Mouse (Mus musculus) liver, embryonic 14.5 days (tissue): ENCODE measurements at regions not wholly inside any gene's neighbourhood (a gene's known extent, or its start where the extent isn't known, plus 50 kb on each side); places are given as distances from the start of the nearest gene placed in this dataset.

Experiments used
- ATAC-seq: fragments of 200-750 bp; cut with Nextera tagmentation; 2 replicates; pipeline ENCODE4 v1.8.0; 2017; ENCODE audit warnings: moderate number of reproducible peaks, mild to moderate bottlenecking, moderate library complexity; ENCODE audit not compliant: insufficient read depth
- DNase-seq, 3 experiments: peaks; one replicate each; pipeline ENCODE4 v3.0.0-alpha.2; 2012 to 2013; ENCODE audit warnings: low read depth in 3 of 3, low spot score in 3 of 3
- H3K27ac ChIP-seq: fragments of 300-500 bp; sonication (generic); 2 replicates; pipeline ENCODE4 v1.5.1; 2014; ENCODE audit warnings: moderate library complexity, mild to moderate bottlenecking, control low read depth, inconsistent platforms
- H3K27me3 ChIP-seq: fragments of 300-500 bp; sonication (generic); 2 replicates; pipeline ENCODE4 v1.6.1; 2014; ENCODE audit warnings: mild to moderate bottlenecking, low read length, moderate library complexity; ENCODE audit not compliant: control insufficient read depth, insufficient read depth
- H3K36me3 ChIP-seq: fragments of 300-500 bp; sonication (generic); replicated peaks from 2 replicates; pipeline ENCODE4 v1.6.1; 2014; ENCODE audit warnings: low read depth; ENCODE audit not compliant: control insufficient read depth, insufficient read depth
- H3K4me1 ChIP-seq, 2 experiments: fragments of 200-500 bp in 1 of 2; fragments of 300-500 bp in 1 of 2; sonication (generic) in 1 of 2; replicated peaks; 2 replicates each; pipeline ENCODE4 v1.6.1; 2012 to 2014; ENCODE audit warnings: antibody characterized with exemption in 1 of 2, inconsistent platforms in 1 of 2, low read length in 1 of 2; ENCODE audit not compliant: control insufficient read depth in 2 of 2, insufficient read depth in 2 of 2
- H3K4me2 ChIP-seq: fragments of 300-500 bp; sonication (generic); 2 replicates; pipeline ENCODE4 v1.6.1; 2014; ENCODE audit warnings: low read depth, mild to moderate bottlenecking, control low read depth, moderate library complexity
- H3K4me3 ChIP-seq, 2 experiments: fragments of 200-500 bp in 1 of 2; fragments of 300-500 bp in 1 of 2; sonication (generic) in 1 of 2; 2 replicates each; pipeline ENCODE4 v1.5.1; 2012 to 2014; ENCODE audit warnings: low read depth in 2 of 2, low read length in 2 of 2, mild to moderate bottlenecking in 2 of 2, control low read depth in 1 of 2, inconsistent platforms in 1 of 2, moderate library complexity in 1 of 2; ENCODE audit not compliant: insufficient read depth in 1 of 2
- H3K9ac ChIP-seq: fragments of 300-500 bp; sonication (generic); replicated peaks from 2 replicates; pipeline ENCODE4 v1.6.1; 2014; ENCODE audit warnings: mild to moderate bottlenecking, control low read depth, moderate library complexity
- H3K9me3 ChIP-seq: fragments of 300-500 bp; sonication (generic); 2 replicates; pipeline ENCODE4 v1.6.1; 2016; ENCODE audit warnings: low read length, mixed read lengths; ENCODE audit not compliant: control insufficient read depth
- CTCF ChIP-seq: IDR thresholded peaks from 2 replicates; pipeline ENCODE4 v1.5.1; 2016; ENCODE audit warnings: antibody characterized with exemption, low read depth, control low read depth
- EP300 ChIP-seq: IDR thresholded peaks from 2 replicates; pipeline ENCODE4 v1.6.1; 2016; ENCODE audit warnings: antibody characterized with exemption, low read depth
- WGBS: fragments of 180-500 bp; shearing (Covaris S2); extraction: QIAGEN DNeasy Blood & Tissue Kit; methylation state at CpG from one replicate; pipeline ENCODE4 v1.1.7; 2014; ENCODE audit not compliant: insufficient replicate concordance; 5-methylcytosine and 5-hydroxymethylcytosine counted together

DNA sequence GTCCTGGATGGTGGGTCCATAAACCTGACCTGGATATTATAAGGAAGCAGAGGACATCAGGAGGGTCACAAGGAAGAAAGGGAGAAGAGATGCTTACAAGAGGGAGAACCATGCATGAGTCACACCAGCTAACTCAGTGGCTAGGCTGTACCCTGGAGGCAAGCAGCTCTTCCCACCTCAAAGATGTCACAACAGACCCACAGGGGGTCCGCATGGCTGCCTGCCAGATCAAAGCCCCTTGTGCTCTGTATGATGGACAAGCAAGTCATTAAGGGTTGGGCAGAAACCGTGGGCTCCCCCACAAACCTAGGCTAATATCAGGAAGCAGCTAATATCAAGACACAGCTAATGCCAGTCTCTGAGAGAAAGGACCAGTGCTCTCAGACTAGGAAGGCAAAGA lies 343.9 kb upstream of the Mef2c start:
- ATAC-seq (no peak), DNase-seq (no peak)
- Histone ChIP-seq H3K27ac (no peak overlapping the region), H3K4me3 (no peak overlapping the region), H3K36me3 (no peaks in the 10 kb centered on the region), H3K4me2 (no peak overlapping the region), H3K4me1 (no peaks in the 10 kb centered on the region), H3K9ac (no peak overlapping the region), H3K9me3 (no peaks in the 10 kb centered on the region), H3K27me3 (no peaks in the 10 kb centered on the region)
- 35% methylated on average over 2 of the region's 2 CpGs for WGBS
- TF ChIP-seq EP300, result no peak

DNA sequence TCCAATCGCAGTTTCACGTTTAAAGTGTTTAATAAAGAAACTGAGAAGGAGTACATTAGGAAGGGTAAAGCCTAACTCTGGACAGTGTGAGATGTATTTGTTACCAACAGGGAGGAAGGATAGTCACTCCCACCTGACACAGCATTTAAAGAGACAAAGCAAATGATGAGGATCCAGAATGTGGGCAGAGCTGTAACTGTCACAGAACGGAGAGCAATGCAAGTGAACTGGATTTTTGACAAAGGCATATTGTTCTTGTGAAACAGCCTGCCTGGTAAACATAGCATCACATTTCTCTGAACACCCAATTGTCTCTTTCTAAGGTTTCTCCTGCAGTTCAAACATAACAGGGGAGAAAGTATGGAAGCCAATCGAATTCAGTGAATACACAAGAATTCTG lies 341.1 kb upstream of the Mef2c start:
- H3K9ac ChIP-seq, result no peak overlapping the region
- no peak overlapping the region for H3K4me2 ChIP-seq
- 67% methylated on average over 4 of the region's 4 CpGs for WGBS
- no peaks in the 10 kb centered on the region for H3K4me1 ChIP-seq
- TF ChIP-seq EP300 (no peak), CTCF (no peak)
- no peak for DNase-seq
- no peak for ATAC-seq
- no peaks in the 10 kb centered on the region for H3K27me3 ChIP-seq
- no peak overlapping the region for H3K27ac ChIP-seq
- no peaks in the 10 kb centered on the region for H3K36me3 ChIP-seq
- H3K9me3 ChIP-seq, result no peaks in the 10 kb centered on the region
- H3K4me3 ChIP-seq, result no peak overlapping the region

GRCm38 (mm10) chr13:83175086-83175485 lies 328.7 kb upstream of the Mef2c start:
- Histone ChIP-seq H3K27me3 (no peaks in the 10 kb centered on the region), H3K27ac (no peak overlapping the region), H3K4me2 (no peak overlapping the region), H3K4me3 (no peak overlapping the region), H3K4me1 (no peaks in the 10 kb centered on the region), H3K9ac (no peak overlapping the region), H3K9me3 (no peaks in the 10 kb centered on the region), H3K36me3 (no peaks in the 10 kb centered on the region)
- 71% methylated on average over 2 of the region's 2 CpGs for WGBS
- DNase-seq (no peak), ATAC-seq (no peak)
- TF ChIP-seq EP300 (no peak), CTCF (no peak)

DNA sequence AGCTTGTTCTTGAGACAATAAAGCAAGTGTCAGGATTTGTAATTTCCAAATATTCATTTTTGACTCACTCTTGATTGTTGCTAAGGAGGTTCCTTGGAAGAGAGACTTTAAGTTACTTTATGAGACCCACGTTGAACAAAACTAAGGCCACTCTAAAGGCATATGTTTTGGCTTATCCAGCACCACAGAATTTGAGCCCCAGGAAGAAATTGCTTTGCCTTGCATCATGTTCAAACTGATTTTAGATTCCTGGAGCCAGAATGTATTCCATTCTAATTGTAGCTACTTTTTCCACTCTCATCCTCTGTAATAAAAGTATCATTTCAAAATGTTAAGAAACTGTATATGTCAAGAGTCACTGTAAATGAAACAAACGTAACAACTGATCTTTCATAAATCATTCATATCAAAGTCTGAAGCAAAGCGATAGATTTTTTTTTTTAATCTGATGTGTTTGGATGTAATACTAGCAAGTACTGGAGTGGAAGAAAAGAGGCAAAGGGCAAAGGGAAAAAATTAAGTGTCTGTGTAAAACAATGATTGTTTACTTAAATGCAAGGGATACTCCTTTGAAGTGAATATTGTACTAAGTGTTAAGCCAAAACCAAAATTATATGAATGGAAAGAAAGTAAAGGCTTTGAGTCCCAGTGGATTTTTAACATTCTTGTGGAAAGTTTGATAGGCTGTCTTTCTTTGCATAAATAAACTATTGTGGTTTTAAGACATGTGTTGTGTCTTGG lies 301.7 kb upstream of the Mef2c start:
- H3K9me3 ChIP-seq, result no peaks in the 10 kb centered on the region
- H3K36me3 ChIP-seq, result no peaks in the 10 kb centered on the region
- ATAC-seq (no peak), DNase-seq (no peak)
- TF ChIP-seq CTCF (no peak), EP300 (no peak)
- 64% methylated on average over 3 of the region's 3 CpGs for whole genome bisulfite sequencing
- no peaks in the 10 kb centered on the region for H3K27me3 ChIP-seq
- H3K27ac ChIP-seq, result no peak overlapping the region
- H3K9ac ChIP-seq, result no peak overlapping the region
- no peak overlapping the region for H3K4me3 ChIP-seq
- H3K4me1 ChIP-seq, result no peaks in the 10 kb centered on the region
- H3K4me2 ChIP-seq, result no peak overlapping the region

GRCm38 (mm10) chr13:83206622-83207021 lies 297.2 kb upstream of the Mef2c start:
- Histone ChIP-seq H3K4me2 (no peak overlapping the region), H3K27me3 (no peaks in the 10 kb centered on the region), H3K4me3 (no peak overlapping the region), H3K9me3 (no peaks in the 10 kb centered on the region), H3K9ac (no peak overlapping the region), H3K27ac (no peak overlapping the region), H3K36me3 (no peaks in the 10 kb centered on the region), H3K4me1 (no peaks in the 10 kb centered on the region)
- ATAC-seq, result no peak
- 63% methylated on average over 1 of the region's 1 CpGs for WGBS
- no peak for DNase-seq
- no peak for TF ChIP-seq CTCF
- no peak for TF ChIP-seq EP300
